Mouse (Mus musculus) kidney, postnatal 0 days (tissue): ENCODE measurements around the gene Gpr107. TPM values are rescaled to one million over a fixed set of nuclear protein-coding genes. Genes with fewer than 3 reads are reported as not detected.
A peak's percentile ranks its signal among the peaks of the same experiment; 100 is the strongest.
"Not testable (repeated sequence)": the region's sequence is repeated elsewhere in the genome, so short reads cannot be mapped to it uniquely, and the experiment has no call there.

Experiments used
- ATAC-seq: fragments of 200-750 bp; cut with Nextera tagmentation; replicated peaks from 2 replicates; pipeline ENCODE4 v1.8.0; 2017; ENCODE audit warnings: low read depth, moderate number of reproducible peaks, moderate TSS enrichment, moderate library complexity; ENCODE audit not compliant: low FRiP score
- DNase-seq: peaks from one replicate; pipeline ENCODE4 v3.0.0-alpha.2; 2016; ENCODE audit warnings: low spot score
- H3K27ac ChIP-seq: fragments of 300-500 bp; sonication (generic); 2 replicates; pipeline ENCODE4 v1.5.1; 2014; ENCODE audit warnings: mild to moderate bottlenecking
- H3K27me3 ChIP-seq: fragments of 300-500 bp; sonication (generic); 2 replicates; pipeline ENCODE4 v1.6.1; 2014; ENCODE audit warnings: low read length, mixed read lengths; ENCODE audit not compliant: insufficient read depth
- H3K36me3 ChIP-seq: fragments of 300-500 bp; sonication (generic); 2 replicates; pipeline ENCODE4 v1.6.1; 2014; ENCODE audit warnings: low read length, mixed read lengths; ENCODE audit not compliant: insufficient read depth
- H3K4me1 ChIP-seq: fragments of 300-500 bp; sonication (generic); replicated peaks from 2 replicates; pipeline ENCODE4 v1.6.1; 2014; ENCODE audit warnings: antibody characterized with exemption, low read length, mixed read lengths; ENCODE audit not compliant: insufficient read depth
- H3K4me2 ChIP-seq: fragments of 300-500 bp; sonication (generic); 2 replicates; pipeline ENCODE4 v1.6.1; 2014; ENCODE audit warnings: mild to moderate bottlenecking, low read length, moderate library complexity, mixed read lengths
- H3K4me3 ChIP-seq: fragments of 300-500 bp; sonication (generic); replicated peaks from 2 replicates; pipeline ENCODE4 v1.5.1; 2014; ENCODE audit warnings: low read depth, low read length
- H3K9ac ChIP-seq: fragments of 300-500 bp; sonication (generic); 2 replicates; pipeline ENCODE4 v1.6.1; 2014; ENCODE audit warnings: low read depth, low read length
- H3K9me3 ChIP-seq: fragments of 300-500 bp; sonication (generic); replicated peaks from 2 replicates; pipeline ENCODE4 v1.6.1; 2016; ENCODE audit warnings: low read length, inconsistent platforms, mixed read lengths
- CTCF ChIP-seq: IDR thresholded peaks from 2 replicates; pipeline ENCODE4 v1.5.1; 2016; ENCODE audit warnings: antibody characterized with exemption, low read depth, mild to moderate bottlenecking, moderate library complexity
- WGBS: fragments of 180-500 bp; shearing (Covaris S2); extraction: QIAGEN DNeasy Blood & Tissue Kit; methylation state at CpG from one replicate; pipeline ENCODE4 v1.1.7; 2014; 5-methylcytosine and 5-hydroxymethylcytosine counted together
- polyA plus RNA-seq: library from polyadenylated mRNA; unstranded; fragments of >200 nt; fragmentation: Nextera tagmentation; extraction: Ambion mirVana; gene quantifications from 2 replicates; pipeline ENCODE4 v1.2.1, GENCODE M21; 2015

Gene Gpr107
- polyA plus RNA-seq, 1 experiment from 2014 or later = 32.3 TPM

DNA sequence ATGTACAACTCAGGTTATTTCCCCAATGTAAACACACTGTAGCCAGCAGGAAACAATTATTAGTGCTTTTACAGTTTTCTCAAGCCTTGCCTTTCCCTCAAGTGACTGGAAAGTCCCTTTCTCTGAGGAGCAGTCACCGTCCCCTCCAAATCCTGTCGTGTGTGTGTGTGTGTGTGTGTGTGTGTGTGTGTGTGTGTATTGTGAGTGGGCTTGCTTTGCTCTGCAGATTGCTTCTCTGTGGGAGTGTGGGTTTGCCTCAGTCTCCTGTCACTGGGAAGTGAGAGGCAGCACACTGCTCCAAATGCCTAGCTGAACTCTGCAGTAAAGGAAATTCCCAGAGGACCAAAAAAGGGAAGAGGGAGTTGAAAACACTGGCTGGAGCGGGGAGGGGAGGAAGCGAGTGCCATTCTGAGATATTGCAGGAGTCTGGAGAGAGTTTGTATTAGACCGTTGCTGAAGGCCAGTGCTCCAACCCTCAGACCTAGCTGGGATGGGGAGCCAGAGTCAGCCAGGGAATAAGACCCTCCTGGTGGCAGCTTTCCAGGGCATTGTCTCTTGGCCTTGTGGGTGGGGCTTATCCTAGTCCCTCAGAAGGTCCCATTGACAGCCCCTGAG lies 12.8 kb downstream of the Gpr107 start:
- H3K9ac ChIP-seq = no peak overlapping the region
- no peak overlapping the region for H3K4me3 ChIP-seq
- WGBS = 18% methylated on average over 5 of the region's 5 CpGs
- ATAC-seq (no peak; the same call in 1 of the 2 replicates), DNase-seq (peak; percentile 94)
- peaks cover 15% of the 10 kb centered on the region for H3K4me1 ChIP-seq
- peak overlapping the region; percentile 80 for H3K27ac ChIP-seq
- H3K9me3 ChIP-seq = no peaks in the 10 kb centered on the region
- no peak for TF ChIP-seq CTCF
- no peaks in the 10 kb centered on the region for H3K27me3 ChIP-seq
- H3K4me2 ChIP-seq = no peak overlapping the region
- peaks cover 14% of the 10 kb centered on the region for H3K36me3 ChIP-seq

DNA sequence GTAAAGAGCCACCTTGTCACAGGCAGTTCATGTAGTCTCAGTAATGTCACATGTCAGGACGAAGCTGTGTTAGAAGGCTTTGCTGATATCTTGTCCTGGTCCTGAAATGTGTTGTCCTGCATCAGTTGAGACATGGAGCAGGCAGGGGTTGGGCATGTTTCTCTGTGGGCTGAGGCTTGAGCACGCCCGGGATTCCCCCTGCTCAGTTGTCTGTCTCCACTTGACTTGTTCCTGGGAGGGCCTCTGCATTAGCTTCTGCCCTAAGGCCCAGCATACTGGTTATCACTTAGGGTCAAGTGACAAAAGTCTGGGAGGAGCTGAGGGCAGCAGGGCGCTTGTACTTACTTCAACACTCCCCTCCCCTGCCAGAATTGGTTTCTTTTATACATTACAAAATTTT lies 13.4 kb downstream of the Gpr107 start:
- no peak for ATAC-seq
- H3K27me3 ChIP-seq = no peaks in the 10 kb centered on the region
- peaks cover 15% of the 10 kb centered on the region for H3K4me1 ChIP-seq
- DNase-seq = peak; percentile 14
- no peak for TF ChIP-seq CTCF
- H3K9me3 ChIP-seq = no peaks in the 10 kb centered on the region
- H3K4me2 ChIP-seq = no peak overlapping the region
- WGBS = 35% methylated on average over 4 of the region's 4 CpGs
- H3K36me3 ChIP-seq = peaks cover 17% of the 10 kb centered on the region
- H3K9ac ChIP-seq = no peak overlapping the region
- peak overlapping the region; percentile 80 for H3K27ac ChIP-seq
- no peak overlapping the region for H3K4me3 ChIP-seq

DNA sequence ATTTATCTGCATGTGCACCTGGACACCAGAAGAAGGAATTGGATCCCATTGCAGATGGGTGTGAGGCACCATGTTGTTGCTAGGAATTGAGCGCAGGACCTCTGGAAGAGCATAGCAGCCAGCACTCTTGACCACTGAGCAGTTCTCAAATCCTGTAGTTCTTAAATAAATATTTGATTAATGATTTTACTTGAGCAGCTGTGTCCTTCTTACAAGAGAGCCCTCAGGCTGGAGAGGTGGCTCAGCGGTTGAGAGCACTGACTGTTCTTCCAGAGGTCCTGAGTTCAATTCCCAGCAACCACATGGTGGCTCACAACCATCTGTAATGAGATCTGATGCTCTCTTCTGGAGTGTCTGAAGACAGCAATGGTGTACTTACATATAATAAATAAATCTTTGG lies 15.5 kb downstream of the Gpr107 start:
- H3K9me3 ChIP-seq, DNase-seq, H3K9ac ChIP-seq, H3K4me3 ChIP-seq, ATAC-seq, H3K4me2 ChIP-seq, H3K27me3 ChIP-seq, H3K27ac ChIP-seq: not testable (repeated sequence)
- WGBS = 96% methylated on average over 2 of the region's 2 CpGs
- Histone ChIP-seq H3K36me3 (peaks cover 34% of the 10 kb centered on the region), H3K4me1 (peaks cover 15% of the 10 kb centered on the region)

DNA sequence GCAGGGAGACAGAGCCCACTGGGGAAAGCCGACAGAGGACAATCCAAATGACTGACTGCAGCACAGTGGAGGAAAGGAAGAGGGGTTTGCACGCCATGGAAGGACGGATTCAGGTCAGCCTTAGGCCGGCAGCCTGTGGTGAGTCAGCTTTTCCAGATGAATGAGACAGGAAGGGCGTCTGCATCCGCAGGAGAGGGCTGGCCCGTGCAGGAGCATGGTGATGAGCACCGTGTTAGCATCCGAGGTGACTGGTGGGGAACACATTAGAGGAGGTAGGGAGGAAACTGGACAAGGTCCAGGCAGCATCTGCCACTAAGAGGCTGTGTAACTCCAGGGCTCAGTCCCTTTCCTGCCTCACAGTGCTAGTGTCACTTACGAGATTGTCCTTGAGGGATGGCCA lies 16.9 kb downstream of the Gpr107 start:
- no peak overlapping the region for H3K9ac ChIP-seq
- peaks cover 8% of the 10 kb centered on the region for H3K4me1 ChIP-seq
- H3K4me3 ChIP-seq = no peak overlapping the region
- TF ChIP-seq CTCF = no peak
- no peak overlapping the region for H3K4me2 ChIP-seq
- ATAC-seq = no peak
- H3K27me3 ChIP-seq = no peaks in the 10 kb centered on the region
- peaks cover 40% of the 10 kb centered on the region for H3K36me3 ChIP-seq
- no peak overlapping the region for H3K27ac ChIP-seq
- no peaks in the 10 kb centered on the region for H3K9me3 ChIP-seq
- WGBS = 66% methylated on average over 10 of the region's 10 CpGs
- DNase-seq = peak; percentile 37

DNA sequence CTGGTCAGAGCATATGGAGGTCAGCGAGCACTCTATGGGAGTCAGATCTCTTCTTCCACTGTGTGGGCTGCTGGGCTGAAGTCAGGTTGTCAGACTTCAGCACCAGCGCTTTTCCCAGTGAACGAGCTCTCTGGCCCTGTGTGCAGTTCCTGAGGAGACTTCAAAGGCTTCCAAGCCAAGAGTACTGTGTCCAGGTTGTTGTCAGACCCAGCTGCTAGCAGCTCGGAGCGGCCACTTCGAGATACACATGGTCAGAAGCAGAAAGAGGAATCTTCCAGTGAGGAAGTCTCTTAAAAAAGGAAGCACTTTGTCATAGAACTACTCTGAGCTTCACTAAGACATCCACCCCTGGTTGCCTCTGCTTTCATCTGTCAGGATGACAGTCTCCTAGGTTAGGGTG lies 18.0 kb downstream of the Gpr107 start:
- H3K36me3 ChIP-seq = peaks cover 46% of the 10 kb centered on the region
- ATAC-seq (no peak), DNase-seq (peak; percentile 27)
- WGBS = 83% methylated on average over 6 of the region's 6 CpGs
- no peaks in the 10 kb centered on the region for H3K4me1 ChIP-seq
- H3K27me3 ChIP-seq = no peaks in the 10 kb centered on the region
- H3K4me3 ChIP-seq = no peak overlapping the region
- H3K4me2 ChIP-seq = no peak overlapping the region
- H3K9me3 ChIP-seq = no peaks in the 10 kb centered on the region
- no peak overlapping the region for H3K9ac ChIP-seq
- H3K27ac ChIP-seq = no peak overlapping the region
- no peak for TF ChIP-seq CTCF

DNA sequence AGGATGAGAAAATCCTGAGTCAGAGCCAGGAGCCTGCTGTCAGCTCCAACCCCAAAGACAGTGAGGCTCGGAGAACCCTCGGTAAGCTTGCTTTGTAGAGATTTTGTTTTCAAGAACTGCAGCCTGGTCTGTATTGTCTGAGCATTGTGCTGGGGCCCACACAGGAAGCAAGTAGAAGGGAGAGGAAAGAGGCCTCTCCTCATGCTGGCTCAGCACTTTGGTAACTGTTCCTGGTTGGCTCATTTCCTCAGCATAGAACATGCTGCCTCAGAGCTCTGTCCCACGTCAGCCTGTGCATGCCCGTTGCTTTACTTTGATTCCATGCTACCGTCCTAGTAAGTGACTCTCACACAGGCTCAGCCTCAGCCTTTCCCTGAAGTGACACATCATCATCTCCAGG lies 19.9 kb downstream of the Gpr107 start:
- no peak overlapping the region for H3K9ac ChIP-seq
- 70% methylated on average over 5 of the region's 5 CpGs for WGBS
- H3K9me3 ChIP-seq = no peaks in the 10 kb centered on the region
- no peaks in the 10 kb centered on the region for H3K4me1 ChIP-seq
- DNase-seq = peak; percentile 25
- peaks cover 59% of the 10 kb centered on the region for H3K36me3 ChIP-seq
- no peak overlapping the region for H3K4me2 ChIP-seq
- H3K4me3 ChIP-seq = no peak overlapping the region
- TF ChIP-seq CTCF = no peak
- no peaks in the 10 kb centered on the region for H3K27me3 ChIP-seq
- peak overlapping the region; percentile 25; the same call in 1 of the 2 replicates for H3K27ac ChIP-seq
- no peak for ATAC-seq

DNA sequence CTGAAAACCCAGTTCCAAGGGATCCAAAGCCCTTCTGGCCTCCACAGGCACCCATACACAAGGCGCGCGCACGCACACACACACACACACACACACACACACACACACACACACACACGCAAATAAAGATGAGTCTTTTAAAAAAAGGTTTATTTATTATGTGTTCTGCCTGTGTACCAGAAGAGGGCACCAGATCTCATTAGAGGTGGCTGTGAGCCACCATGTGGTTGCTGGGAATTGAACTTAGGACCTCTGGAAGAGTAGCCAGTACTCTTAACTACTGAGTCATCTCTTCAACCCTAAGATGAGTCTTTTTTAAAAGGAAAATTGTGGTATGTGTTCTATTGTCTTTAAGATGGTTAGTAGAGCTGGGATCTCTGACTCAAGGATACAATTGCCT lies 20.4 kb downstream of the Gpr107 start:
- no peak overlapping the region for H3K4me2 ChIP-seq
- peak; percentile 61 for TF ChIP-seq CTCF

More for the DNA sequence above, 20.4 kb downstream of the Gpr107 start:
- Histone ChIP-seq H3K9ac (no peak overlapping the region), H3K4me3 (no peak overlapping the region), H3K27me3 (no peaks in the 10 kb centered on the region), H3K9me3 (no peaks in the 10 kb centered on the region), H3K27ac (no peak overlapping the region), H3K4me1 (no peaks in the 10 kb centered on the region), H3K36me3 (peaks cover 62% of the 10 kb centered on the region)
- 92% methylated on average over 5 of the region's 5 CpGs for WGBS
- ATAC-seq (no peak), DNase-seq (peak; percentile 18)
